Mouse (Mus musculus): Measurements from ENCODE around the gene Iglon5.

Gene Iglon5

DNA sequence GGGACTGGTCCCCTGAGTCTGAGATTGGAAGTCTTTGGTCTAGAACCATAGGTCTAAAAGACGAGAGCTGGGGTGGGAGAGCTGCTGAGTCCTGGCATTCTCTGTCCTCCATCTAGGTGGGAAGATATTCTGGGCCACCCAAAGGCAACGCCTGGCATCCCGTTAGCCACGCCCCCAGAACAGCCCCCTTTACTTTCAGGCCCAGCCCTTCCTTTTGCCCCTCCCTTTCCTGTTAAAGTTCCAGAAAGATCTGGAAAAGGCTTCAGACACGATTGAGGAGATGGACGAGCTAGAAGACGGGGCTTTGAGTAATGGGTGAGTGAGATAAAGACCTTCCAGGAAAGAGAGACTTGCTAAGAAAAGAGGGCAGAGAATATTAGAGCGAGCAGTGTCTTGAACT, 62.5 kb downstream of the Iglon5 start, which contains the start of gene Lim2:
Lim2 (plus strand) TSS at position 265 of the 400 bp plus-strand sequence.
- no peak for DNase-seq (ENCODE audit: low spot score)

- DNase-seq (ENCODE audit: low spot score): no peak
Observed at GRCm38 (mm10) chr7:43423991-43424625, 65.8 kb downstream of the Iglon5 start.

DNA sequence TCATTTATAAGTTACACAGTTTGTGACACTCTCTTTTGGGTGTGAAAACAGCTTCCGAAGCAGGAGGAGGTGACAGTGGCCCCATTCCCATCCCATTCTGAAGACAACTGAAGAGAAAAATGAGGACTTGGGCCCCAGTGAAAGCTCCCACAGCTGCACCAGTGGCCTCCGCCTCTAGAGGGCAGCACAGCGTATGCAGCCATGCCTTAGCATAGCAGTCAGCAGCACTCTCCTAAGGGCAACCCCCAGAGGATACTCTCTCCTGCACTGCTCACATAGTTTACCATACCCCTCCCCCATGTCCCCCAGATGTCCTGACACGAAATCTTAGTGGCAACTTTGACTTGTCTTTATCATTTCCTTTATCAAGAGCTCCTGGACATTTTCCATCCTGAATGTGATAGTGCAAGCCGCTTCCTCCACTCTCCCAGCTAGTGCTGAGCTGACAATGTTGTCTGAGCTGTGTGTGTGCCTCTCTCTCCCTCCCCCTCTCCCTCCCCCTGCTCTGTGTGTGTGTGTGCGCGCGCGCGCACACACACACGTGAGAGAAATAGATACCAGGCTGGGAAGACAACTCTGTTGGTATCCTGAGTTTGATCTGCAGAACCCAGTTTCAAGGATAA, 66.8 kb downstream of the Iglon5 start:
- peak; percentile 79 for DNase-seq (ENCODE audit: low spot score)
